Mouse (Mus musculus) adrenal gland, postnatal 4 days (tissue): ENCODE data around the gene Zscan2. TPM values are rescaled to one million over a fixed set of nuclear protein-coding genes. Genes with fewer than 3 reads are reported as not detected.

Experiments
- DNase-seq, 2 experiments: peaks; one replicate each; pipeline ENCODE4 v3.0.0; 2021 to 2022; ENCODE audit warnings: low spot score in 2 of 2, mixed read lengths in 2 of 2
- total RNA-seq, 2 experiments: library from RNA; stranded (reverse); gene quantifications; 2 replicates each; pipeline ENCODE4 v1.2.3; 2021

Gene Zscan2
- total RNA-seq, 2 experiments from 2014 or later, result 13.4 to 14.2 TPM

GRCm38 (mm10) chr7:80882830-80883505 lies 22.2 kb downstream of the Zscan2 start:
- no peak for DNase-seq

GRCm38 (mm10) chr7:80885666-80886065 lies 24.9 kb downstream of the Zscan2 start:
- no peak for DNase-seq

- no peak for DNase-seq
Observed at GRCm38 (mm10) chr7:80888595-80888994, 27.9 kb downstream of the Zscan2 start.

- DNase-seq, result peak in 1 of 2 experiments; percentile 35
Observed at GRCm38 (mm10) chr7:80889021-80889511, 28.3 kb downstream of the Zscan2 start.

GRCm38 (mm10) chr7:80889841-80890241 lies 29.1 kb downstream of the Zscan2 start:
- DNase-seq, result peak in 1 of 2 experiments; percentile 25

GRCm38 (mm10) chr7:80893086-80893752 lies 32.5 kb downstream of the Zscan2 start:
- no peak for DNase-seq

- DNase-seq, result no peak
Observed at GRCm38 (mm10) chr7:80893753-80894129, 33.0 kb downstream of the Zscan2 start.

- no peak for DNase-seq
Observed at GRCm38 (mm10) chr7:80894196-80894595, 33.5 kb downstream of the Zscan2 start.

- DNase-seq, result no peak
Observed at GRCm38 (mm10) chr7:80894815-80895519, 34.2 kb downstream of the Zscan2 start.

- no peak for DNase-seq
Observed at GRCm38 (mm10) chr7:80897134-80897533, 36.4 kb downstream of the Zscan2 start.

GRCm38 (mm10) chr7:80897721-80898120 lies 37.0 kb downstream of the Zscan2 start:
- no peak for DNase-seq

GRCm38 (mm10) chr7:80900944-80901501 lies 40.3 kb downstream of the Zscan2 start, which contains the start of gene Wdr73:
Wdr73 (minus strand) TSS chr7:80901269.
- DNase-seq, result peak; percentile 75 to 79

- no peak for DNase-seq
Observed at GRCm38 (mm10) chr7:80901541-80902274, 41.0 kb downstream of the Zscan2 start.

- DNase-seq, result no peak
Observed at GRCm38 (mm10) chr7:80903625-80904422, 43.1 kb downstream of the Zscan2 start.

GRCm38 (mm10) chr7:80904921-80905515 lies 44.3 kb downstream of the Zscan2 start, which contains the start of gene Nmb:
Nmb (minus strand) TSS chr7:80905076.
- DNase-seq, result peak in 1 of 2 experiments; percentile 37

GRCm38 (mm10) chr7:80911053-80911452 lies 50.3 kb downstream of the Zscan2 start:
- DNase-seq, result no peak

- no peak for DNase-seq
Observed at GRCm38 (mm10) chr7:80912496-80912895, 51.8 kb downstream of the Zscan2 start.

- DNase-seq, result no peak
Observed at GRCm38 (mm10) chr7:80917916-80918465, 57.3 kb downstream of the Zscan2 start.

GRCm38 (mm10) chr7:80918982-80919646 lies 58.4 kb downstream of the Zscan2 start:
- no peak for DNase-seq
